Mouse (Mus musculus) embryonic facial prominence, embryonic 11.5 days (tissue): ENCODE results near the gene Sspn. TPM values are rescaled to one million over a fixed set of nuclear protein-coding genes. Genes with fewer than 3 reads are reported as not detected.

Experiments
- ATAC-seq: fragments of 200-750 bp; cut with Nextera tagmentation; replicated peaks from 2 replicates; pipeline ENCODE4 v1.8.0; 2017; ENCODE audit warnings: low read depth; ENCODE audit not compliant: insufficient number of reproducible peaks, low FRiP score, low TSS enrichment
- DNase-seq: peaks from one replicate; pipeline ENCODE4 v3.0.0-alpha.2; 2015; ENCODE audit warnings: low spot score
- H3K27ac ChIP-seq: fragments of 300-500 bp; sonication (generic); replicated peaks from 2 replicates; pipeline ENCODE4 v1.5.1; 2014; ENCODE audit warnings: mild to moderate bottlenecking, low read depth, low read length, control low read depth
- H3K27me3 ChIP-seq: fragments of 300-500 bp; sonication (generic); 2 replicates; pipeline ENCODE4 v1.6.1; 2014; ENCODE audit warnings: mild to moderate bottlenecking, low read length, moderate library complexity, mixed read lengths; ENCODE audit not compliant: control insufficient read depth, insufficient read depth
- H3K36me3 ChIP-seq: fragments of 300-500 bp; sonication (generic); replicated peaks from 2 replicates; pipeline ENCODE4 v1.6.1; 2014; ENCODE audit warnings: low read depth, mild to moderate bottlenecking, low read length, moderate library complexity, mixed read lengths; ENCODE audit not compliant: control insufficient read depth, insufficient read depth
- H3K4me1 ChIP-seq: fragments of 300-500 bp; sonication (generic); 2 replicates; pipeline ENCODE4 v1.6.1; 2014; ENCODE audit warnings: low read length, mixed read lengths; ENCODE audit not compliant: control insufficient read depth, insufficient read depth
- H3K4me2 ChIP-seq: fragments of 300-500 bp; sonication (generic); 2 replicates; pipeline ENCODE4 v1.6.1; 2014; ENCODE audit warnings: low read depth, mild to moderate bottlenecking, control low read depth, low read length, moderate library complexity
- H3K4me3 ChIP-seq: fragments of 300-500 bp; sonication (generic); 2 replicates; pipeline ENCODE4 v1.5.1; 2014; ENCODE audit warnings: low read depth, low read length, control low read depth
- H3K9ac ChIP-seq: fragments of 300-500 bp; sonication (generic); replicated peaks from 2 replicates; pipeline ENCODE4 v1.6.1; 2014; ENCODE audit warnings: mild to moderate bottlenecking, control low read depth, low read length
- H3K9me3 ChIP-seq: fragments of 300-500 bp; sonication (generic); replicated peaks from 2 replicates; pipeline ENCODE4 v1.6.1; 2016; ENCODE audit warnings: mild to moderate bottlenecking, low read length, inconsistent platforms, mixed read lengths; ENCODE audit not compliant: control insufficient read depth
- WGBS: fragments of 180-500 bp; shearing (Covaris S2); extraction: QIAGEN DNeasy Blood & Tissue Kit; methylation state at CpG from one replicate; pipeline ENCODE4 v1.1.7; 2014; 5-methylcytosine and 5-hydroxymethylcytosine counted together
- polyA plus RNA-seq: library from polyadenylated mRNA; unstranded; fragments of >200 nt; fragmentation: Nextera tagmentation; extraction: Ambion mirVana; gene quantifications from 2 replicates; pipeline ENCODE4 v1.2.1, GENCODE M21; 2014

Gene Sspn
- polyA plus RNA-seq, 1 experiment from 2014 or later: 4.1 TPM

- Histone ChIP-seq H3K27ac (no peak overlapping the region), H3K9ac (no peak overlapping the region), H3K27me3 (no peaks in the 10 kb centered on the region), H3K9me3 (no peaks in the 10 kb centered on the region), H3K4me2 (no peak overlapping the region), H3K4me3 (no peak overlapping the region), H3K36me3 (no peaks in the 10 kb centered on the region), H3K4me1 (no peaks in the 10 kb centered on the region)
- no peak for DNase-seq
- no peak for ATAC-seq
Observed at GRCm38 (mm10) chr6:145912232-145912631, 19.2 kb upstream of the Sspn start.

DNA sequence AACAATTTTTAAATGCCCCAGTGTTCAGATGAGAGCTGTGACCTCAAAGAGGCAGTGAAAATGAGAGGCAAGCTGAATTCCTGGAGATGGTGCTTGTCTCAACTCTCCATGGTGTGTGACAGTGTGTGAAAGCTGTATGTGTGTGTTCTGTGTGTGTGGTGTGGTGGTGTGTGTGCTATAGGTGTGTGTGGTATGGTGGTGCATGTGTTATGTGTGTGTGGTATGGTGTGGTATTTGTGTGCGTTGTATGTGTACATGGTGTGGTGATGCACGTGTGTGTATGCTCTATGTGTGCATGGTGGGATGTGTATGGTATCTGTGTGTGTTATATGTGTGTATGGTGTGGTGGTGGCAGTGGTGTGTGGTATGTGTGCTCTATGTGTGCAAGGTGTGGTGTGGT lies 16.0 kb upstream of the Sspn start:
- H3K9ac ChIP-seq: no peak overlapping the region
- no peak overlapping the region for H3K27ac ChIP-seq
- WGBS: 91% methylated on average over 2 of the region's 2 CpGs
- H3K36me3 ChIP-seq: no peaks in the 10 kb centered on the region
- no peak for DNase-seq
- no peak overlapping the region for H3K4me2 ChIP-seq
- H3K4me3 ChIP-seq: no peak overlapping the region
- no peaks in the 10 kb centered on the region for H3K27me3 ChIP-seq
- no peaks in the 10 kb centered on the region for H3K9me3 ChIP-seq
- 0 out of 2 replicates have a peak, but pooled peaks have one; percentile 18 for ATAC-seq
- no peaks in the 10 kb centered on the region for H3K4me1 ChIP-seq

- H3K4me3 ChIP-seq: no peak overlapping the region
- DNase-seq (no peak), ATAC-seq (no peak)
- no peaks in the 10 kb centered on the region for H3K9me3 ChIP-seq
- H3K4me2 ChIP-seq: no peak overlapping the region
- no peaks in the 10 kb centered on the region for H3K36me3 ChIP-seq
- no peaks in the 10 kb centered on the region for H3K27me3 ChIP-seq
- H3K4me1 ChIP-seq: no peaks in the 10 kb centered on the region
- H3K27ac ChIP-seq: no peak overlapping the region
- H3K9ac ChIP-seq: no peak overlapping the region
- WGBS: 64% methylated on average over 6 of the region's 6 CpGs
Observed at GRCm38 (mm10) chr6:145916401-145916800, 15.0 kb upstream of the Sspn start.

DNA sequence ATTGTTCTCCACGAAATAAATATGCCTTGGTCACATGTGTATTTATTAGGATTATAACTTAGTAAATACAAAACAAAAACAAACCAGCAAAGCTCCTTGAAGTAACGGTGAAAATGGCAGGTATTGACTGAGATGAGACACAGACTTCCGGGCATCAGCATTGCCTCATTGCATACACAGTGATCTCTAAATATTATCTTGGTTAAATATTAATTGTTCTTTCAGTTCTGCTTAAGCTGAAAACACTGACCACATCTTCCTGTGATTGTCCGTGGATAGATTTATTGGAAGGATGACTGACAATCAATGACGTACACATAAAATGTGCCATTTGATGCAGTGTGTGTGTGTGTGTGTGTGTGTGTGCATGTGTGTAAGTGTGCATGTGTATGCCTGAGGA lies 13.2 kb upstream of the Sspn start:
- no peaks in the 10 kb centered on the region for H3K9me3 ChIP-seq
- no peaks in the 10 kb centered on the region for H3K4me1 ChIP-seq
- ATAC-seq: no peak
- H3K4me3 ChIP-seq: no peak overlapping the region
- 87% methylated on average over 5 of the region's 5 CpGs for WGBS
- no peaks in the 10 kb centered on the region for H3K27me3 ChIP-seq
- H3K4me2 ChIP-seq: no peak overlapping the region
- no peaks in the 10 kb centered on the region for H3K36me3 ChIP-seq
- H3K27ac ChIP-seq: no peak overlapping the region
- H3K9ac ChIP-seq: no peak overlapping the region
- no peak for DNase-seq

GRCm38 (mm10) chr6:145923594-145923993 lies 7.8 kb upstream of the Sspn start:
- 84% methylated on average over 6 of the region's 6 CpGs for WGBS
- Histone ChIP-seq H3K4me3 (no peak overlapping the region), H3K27ac (no peak overlapping the region), H3K4me1 (no peaks in the 10 kb centered on the region), H3K27me3 (no peaks in the 10 kb centered on the region), H3K4me2 (no peak overlapping the region), H3K9ac (no peak overlapping the region), H3K9me3 (no peaks in the 10 kb centered on the region), H3K36me3 (no peaks in the 10 kb centered on the region)
- no peak for ATAC-seq
- DNase-seq: no peak

DNA sequence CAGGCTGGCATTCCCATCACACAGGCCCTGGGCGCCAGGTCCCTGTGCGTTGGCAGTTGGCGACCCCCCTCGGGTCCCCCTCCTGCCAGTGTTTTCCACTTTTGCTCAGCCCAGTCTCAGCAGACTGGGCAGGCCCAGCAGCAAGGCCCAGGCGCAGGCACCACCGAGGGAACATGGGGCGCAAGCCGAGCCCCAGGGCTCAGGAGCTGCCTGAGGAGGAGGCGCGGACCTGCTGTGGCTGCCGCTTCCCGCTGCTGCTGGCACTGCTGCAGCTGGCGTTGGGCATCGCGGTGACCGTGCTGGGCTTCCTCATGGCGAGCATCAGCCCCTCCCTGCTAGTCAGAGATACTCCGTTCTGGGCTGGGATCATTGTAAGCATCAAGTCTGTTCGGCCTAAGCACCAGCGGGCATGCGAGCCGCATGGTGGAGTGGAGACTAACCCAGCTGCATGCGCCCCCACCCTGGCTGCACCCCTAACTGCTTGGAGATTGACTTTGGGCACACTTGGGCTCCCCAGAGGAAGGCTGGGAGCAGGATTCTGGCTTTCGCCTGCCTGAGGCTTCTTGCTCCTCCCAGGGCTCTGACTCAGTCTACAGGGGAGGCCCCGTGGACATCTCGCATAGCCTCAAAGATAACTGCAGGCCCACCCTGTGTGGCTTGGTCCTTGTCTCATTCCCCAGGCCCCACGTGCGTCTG lies 2.7 kb downstream of the Sspn start:
- Histone ChIP-seq H3K4me3 (peak overlapping the region; percentile 40), H3K36me3 (no peaks in the 10 kb centered on the region), H3K27ac (peak overlapping the region; percentile 66; the same call in 1 of the 2 replicates), H3K27me3 (no peaks in the 10 kb centered on the region), H3K4me1 (no peaks in the 10 kb centered on the region; the same call in 1 of the 2 replicates), H3K9ac (peak overlapping the region; percentile 79), H3K4me2 (peak overlapping the region; percentile 77), H3K9me3 (no peaks in the 10 kb centered on the region)
- 10% methylated on average over 28 of the region's 28 CpGs for WGBS
- ATAC-seq: peak; percentile 92
- peak; percentile 78 for DNase-seq

DNA sequence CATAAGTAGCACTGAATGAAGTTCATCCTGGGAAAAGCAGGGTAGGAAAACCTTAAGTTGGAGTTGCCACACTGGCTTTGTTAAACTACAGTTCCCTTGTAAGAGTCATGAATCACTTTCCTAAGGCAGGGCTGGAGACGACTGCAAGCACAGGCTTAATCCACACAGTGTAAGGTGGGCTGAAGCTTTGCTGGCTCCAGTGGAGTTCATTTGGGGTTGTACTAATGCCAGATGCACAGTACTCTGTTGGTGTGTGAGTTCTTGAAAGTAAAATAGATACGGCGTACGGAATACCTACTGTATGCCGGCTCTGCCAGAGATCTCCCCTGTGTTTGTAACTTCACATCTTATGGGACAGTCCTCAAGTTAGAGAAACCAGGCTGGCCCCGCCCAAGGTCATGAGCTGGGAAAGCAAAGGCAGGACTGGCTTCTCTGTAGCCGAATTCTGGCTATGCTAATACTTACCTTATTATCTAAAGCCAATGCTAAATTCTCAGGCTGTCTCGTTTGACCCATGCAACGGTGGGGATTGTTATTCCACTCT lies 3.3 kb downstream of the Sspn start:
- Histone ChIP-seq H3K36me3 (no peaks in the 10 kb centered on the region), H3K4me3 (no peak overlapping the region; the same call in 1 of the 2 replicates), H3K27ac (peak overlapping the region; percentile 66; the same call in 1 of the 2 replicates), H3K27me3 (no peaks in the 10 kb centered on the region), H3K4me1 (no peaks in the 10 kb centered on the region; the same call in 1 of the 2 replicates), H3K9ac (peak overlapping the region; percentile 79), H3K4me2 (peak overlapping the region; percentile 77), H3K9me3 (no peaks in the 10 kb centered on the region)
- DNase-seq (no peak), ATAC-seq (peak; percentile 69)
- WGBS: 74% methylated on average over 9 of the region's 9 CpGs

- Histone ChIP-seq H3K4me2 (no peak overlapping the region), H3K27ac (no peak overlapping the region), H3K4me3 (no peak overlapping the region), H3K36me3 (no peaks in the 10 kb centered on the region), H3K4me1 (no peaks in the 10 kb centered on the region; the same call in 1 of the 2 replicates), H3K9ac (no peak overlapping the region), H3K27me3 (no peaks in the 10 kb centered on the region), H3K9me3 (no peaks in the 10 kb centered on the region)
- DNase-seq (no peak), ATAC-seq (no peak)
- 75% methylated on average over 2 of the region's 2 CpGs for WGBS
Observed at GRCm38 (mm10) chr6:145935912-145936311, 4.5 kb downstream of the Sspn start.
